Mouse (Mus musculus) left cerebral cortex, adult 18-20 months (tissue): Measurements from ENCODE around the gene Cd276. TPM values are rescaled to one million over a fixed set of nuclear protein-coding genes. Genes with fewer than 3 reads are reported as not detected.

Experiments
- DNase-seq, 2 experiments: peaks; one replicate each; pipeline ENCODE4 v3.0.0; 2021 to 2022; ENCODE audit warnings: low spot score in 2 of 2, mixed read lengths in 1 of 2
- total RNA-seq, 2 experiments: library from RNA; stranded (reverse); gene quantifications; 2 replicates each; pipeline ENCODE4 v1.2.3; 2021

Cd276 gene
- total RNA-seq, 2 experiments from 2014 or later: 6.5 to 6.7 TPM

GRCm38 (mm10) chr9:58517866-58518750, 37.1 kb downstream of the Cd276 start:
- DNase-seq: no peak

- DNase-seq: no peak
These were observed 38.8 kb downstream of the Cd276 start for GRCm38 (mm10) chr9:58516480-58516879.

DNA sequence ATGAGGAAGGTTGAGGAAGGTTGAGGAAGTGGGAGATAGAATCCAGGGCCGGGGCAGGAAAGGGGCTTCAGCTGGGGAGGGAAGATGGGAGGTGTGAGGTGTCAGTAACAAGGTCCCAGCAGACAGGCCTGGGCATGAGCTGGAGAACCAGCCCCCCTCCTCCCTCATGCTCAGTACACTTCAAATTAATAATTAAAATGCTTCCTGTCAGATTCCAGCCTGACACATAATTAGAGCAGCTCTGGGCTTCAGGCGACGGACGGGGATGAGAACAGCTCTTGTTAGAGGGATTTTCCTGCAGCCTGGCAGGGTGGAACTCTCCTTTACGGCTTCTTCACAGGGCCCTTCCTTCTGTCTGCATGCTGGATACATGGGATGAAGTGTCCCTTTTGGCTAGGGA, 41.5 kb downstream of the Cd276 start:
- DNase-seq: no peak

DNA sequence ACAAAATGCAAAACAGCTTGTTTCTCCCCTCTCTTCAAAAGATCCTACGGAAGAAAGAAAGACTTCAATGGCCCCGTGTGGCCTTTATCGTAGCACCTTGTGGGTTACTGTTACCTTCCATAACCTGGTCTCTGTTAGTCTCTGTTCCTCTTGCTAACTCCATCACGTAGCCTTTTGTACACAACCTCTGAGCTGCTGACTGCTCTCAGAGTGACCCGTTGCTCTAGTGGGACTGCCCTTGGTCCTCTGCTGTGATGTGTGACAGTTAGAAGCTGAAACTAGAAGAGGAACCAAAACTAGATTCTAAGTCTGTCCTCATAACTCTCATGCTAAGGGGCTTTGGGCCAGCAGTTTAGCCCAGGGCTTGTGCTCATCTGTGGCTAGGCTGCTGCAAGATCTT, 44.8 kb downstream of the Cd276 start:
- no peak for DNase-seq

GRCm38 (mm10) chr9:58507216-58508005, 47.8 kb downstream of the Cd276 start:
- DNase-seq: no peak

DNA sequence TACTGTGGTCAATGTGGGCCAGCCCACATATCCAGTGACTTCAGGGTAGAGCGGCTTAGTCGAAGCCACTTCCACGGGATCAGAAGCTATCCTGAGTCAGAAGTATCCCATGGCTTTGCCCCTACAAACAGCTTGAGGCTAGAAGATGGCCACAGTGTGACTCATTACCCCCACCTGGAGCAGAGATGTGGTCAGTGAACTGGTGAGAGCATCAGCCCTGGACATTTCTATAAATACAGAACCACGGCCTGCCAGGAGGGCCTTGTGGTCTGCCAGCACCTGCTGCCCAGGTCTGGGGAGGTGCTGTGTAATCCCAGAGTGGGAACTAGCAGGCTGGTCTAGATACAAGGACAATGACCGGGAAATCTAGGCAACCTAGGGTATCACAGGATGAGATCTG, 54.3 kb downstream of the Cd276 start:
- DNase-seq: no peak

- DNase-seq: peak in 1 of 2 experiments; percentile 30
These were observed 57.3 kb downstream of the Cd276 start for GRCm38 (mm10) chr9:58497942-58498341.

DNA sequence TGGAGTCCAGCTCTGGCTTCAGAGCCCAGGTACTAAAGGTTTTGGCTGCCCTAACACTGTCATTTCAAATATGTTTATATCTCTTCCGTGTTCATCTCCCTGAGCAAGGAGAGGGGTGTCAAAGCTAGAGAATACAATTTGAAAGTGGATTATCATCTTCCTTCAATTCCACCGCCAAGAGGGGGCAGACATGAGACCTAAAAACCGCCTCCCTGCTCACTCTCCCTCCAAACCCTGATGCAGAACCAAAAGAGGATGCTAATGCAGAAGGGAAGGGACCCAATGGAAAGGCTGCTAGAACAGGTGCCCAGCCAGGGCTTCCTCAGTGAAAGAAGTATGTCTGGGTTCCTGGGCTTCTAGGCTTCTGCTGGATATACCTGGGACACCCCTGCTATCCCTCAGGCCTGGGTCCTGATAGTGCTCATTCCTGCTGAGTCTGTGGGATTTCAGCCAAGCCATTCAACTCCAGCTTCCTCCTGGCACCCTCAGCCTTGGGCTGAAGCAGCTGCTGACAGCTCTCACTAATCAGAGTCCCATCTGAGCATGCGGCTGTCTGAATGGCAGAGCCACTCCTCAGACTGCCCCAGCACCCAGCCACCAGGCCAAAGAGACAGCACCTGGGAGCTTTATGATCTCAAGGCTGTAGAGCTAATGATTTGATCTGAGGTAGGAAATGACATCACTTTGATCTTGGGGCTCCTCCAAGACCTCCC, 58.6 kb downstream of the Cd276 start:
- peak in 1 of 2 experiments; percentile 30 for DNase-seq

GRCm38 (mm10) chr9:58495035-58495434, 60.2 kb downstream of the Cd276 start:
- DNase-seq: no peak

- DNase-seq: no peak
These were observed 64.8 kb downstream of the Cd276 start for GRCm38 (mm10) chr9:58490391-58490790.

DNA sequence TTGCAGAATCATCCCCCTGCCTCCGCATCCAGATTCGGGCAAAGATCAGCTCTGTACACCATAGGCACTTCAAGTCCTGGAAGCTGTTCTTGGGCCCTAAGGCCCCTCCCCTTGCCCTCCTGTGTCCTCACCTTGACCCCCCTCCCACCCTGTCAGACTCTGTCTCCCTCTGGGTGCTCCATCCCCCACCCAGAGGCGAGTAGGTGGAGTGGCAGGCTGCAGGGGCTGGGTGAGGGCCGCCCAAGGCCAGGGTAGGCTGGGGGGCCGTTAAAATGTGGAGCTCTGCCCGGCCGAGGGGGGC, 65.4 kb downstream of the Cd276 start:
- no peak for DNase-seq

DNA sequence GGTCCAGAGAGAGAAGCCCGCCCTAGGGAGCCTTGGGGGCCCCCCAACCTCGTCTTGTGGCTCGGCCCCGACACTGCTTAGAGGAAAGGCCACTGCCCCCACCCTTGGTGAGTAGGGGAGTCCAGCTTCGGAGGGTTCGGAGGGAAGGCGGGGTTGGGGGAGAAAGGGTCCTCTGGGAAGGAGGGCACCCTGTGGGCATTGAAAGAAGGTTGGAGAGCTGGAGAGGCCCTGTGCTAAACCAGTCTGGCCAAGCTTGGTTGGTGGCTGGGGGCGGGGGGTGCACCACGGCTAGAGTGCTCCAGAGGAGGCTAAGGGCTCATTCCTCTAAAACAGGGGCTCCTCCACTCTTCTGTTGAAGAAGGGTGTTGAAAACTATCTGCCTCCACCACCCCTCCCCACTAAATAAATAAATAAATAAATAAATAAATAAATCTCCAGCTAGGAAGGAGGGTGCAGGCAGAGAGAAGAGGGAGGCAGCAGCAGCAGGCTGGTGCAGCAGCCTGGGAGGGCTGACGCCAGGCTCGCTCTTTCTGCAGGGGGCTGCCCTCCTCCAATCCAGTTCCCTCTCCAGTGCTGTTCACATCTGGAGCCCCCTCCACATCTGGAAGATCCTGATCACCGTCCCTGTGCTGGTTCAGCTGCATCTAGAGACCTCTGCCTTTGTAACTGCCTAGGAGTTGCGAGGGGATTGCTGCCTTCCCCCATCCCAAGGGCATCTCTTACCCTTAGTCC, 65.9 kb downstream of the Cd276 start:
- no peak for DNase-seq

- peak; percentile 58 to 73 for DNase-seq
These were observed 67.1 kb downstream of the Cd276 start, which contains the start of gene Insyn1 for GRCm38 (mm10) chr9:58487851-58488801. Gene Insyn1, plus strand, starts transcription at chr9:58488603.

DNA sequence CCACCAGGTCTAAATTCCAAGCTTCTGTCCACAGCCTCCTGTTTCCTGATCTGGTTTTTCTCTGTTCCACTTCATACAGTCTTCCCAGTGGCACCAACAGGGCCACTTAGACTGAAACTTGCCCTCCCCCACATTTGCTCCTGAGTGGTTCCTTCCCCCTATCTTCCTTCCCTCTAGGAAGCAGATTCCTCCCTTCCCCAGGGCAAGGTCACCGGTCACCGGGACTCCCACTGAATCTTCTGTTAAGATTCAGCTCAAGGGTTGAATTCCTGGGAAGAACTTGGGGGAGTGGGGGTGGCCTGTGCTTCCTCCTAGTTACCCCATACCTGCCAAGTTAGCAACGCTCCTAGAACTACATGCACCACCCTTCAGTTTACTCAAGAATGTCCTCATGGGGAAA, 68.2 kb downstream of the Cd276 start:
- DNase-seq: no peak

Other genes starting within 250 kb of the Cd276 start
- gene Loxl1, start 242.3 kb downstream of the Cd276 start, total RNA-seq: 1 to 10 TPM; 1.5 to 2.8 TPM
- not detected for gene Tbc1d21, start 185.0 kb downstream of the Cd276 start, total RNA-seq
- 100 to 1,000 TPM; 225 to 235 TPM for gene Insyn1, start 66.8 kb downstream of the Cd276 start, total RNA-seq
- 100 to 1,000 TPM; 967 to 997 TPM for gene Nptn, start 26.8 kb upstream of the Cd276 start, total RNA-seq
- gene Rec114, start 188.5 kb upstream of the Cd276 start, total RNA-seq: not detected